Mouse (Mus musculus): ENCODE measurements at regions not wholly inside any gene's neighbourhood (a gene's known extent, or its start where the extent isn't known, plus 50 kb on each side); places are given as distances from the start of the nearest gene placed in this dataset.

GRCm38 (mm10) chr7:73025640-73026039, 349.7 kb upstream of the Rgma start:
- TF ChIP-seq CTCF (IDR thresholded peaks at IDR 0.05; ENCODE audit: low read depth, low read length): no peak
- TF ChIP-seq POLR2A (IDR thresholded peaks at IDR 0.05; ENCODE audit: extremely low read depth, insufficient read depth, low read length): no peak
